Mouse (Mus musculus) stomach, postnatal 0 days (tissue): ENCODE data around the gene Tmem138. TPM values are rescaled to one million over a fixed set of nuclear protein-coding genes. Genes with fewer than 3 reads are reported as not detected.
A peak's percentile ranks its signal among the peaks of the same experiment; 100 is the strongest.

Experiments used
- ATAC-seq: fragments of 200-750 bp; cut with Nextera tagmentation; 2 replicates; pipeline ENCODE4 v1.8.0; 2017; ENCODE audit not compliant: low FRiP score, low TSS enrichment
- DNase-seq: peaks from one replicate; pipeline ENCODE4 v3.0.0-alpha.2; 2016; ENCODE audit warnings: low spot score
- H3K27ac ChIP-seq: fragments of 300-500 bp; sonication (generic); replicated peaks from 2 replicates; pipeline ENCODE4 v1.5.1; 2014; ENCODE audit warnings: mild to moderate bottlenecking, control low read depth
- H3K27me3 ChIP-seq: fragments of 300-500 bp; sonication (generic); 2 replicates; pipeline ENCODE4 v1.6.1; 2014; ENCODE audit warnings: low read length; ENCODE audit not compliant: control insufficient read depth, insufficient read depth
- H3K36me3 ChIP-seq: fragments of 300-500 bp; sonication (generic); 2 replicates; pipeline ENCODE4 v1.6.1; 2014; ENCODE audit warnings: low read length, mixed read lengths; ENCODE audit not compliant: control insufficient read depth, insufficient read depth
- H3K4me1 ChIP-seq: fragments of 300-500 bp; sonication (generic); replicated peaks from 2 replicates; pipeline ENCODE4 v1.6.1; 2014; ENCODE audit warnings: antibody characterized with exemption; ENCODE audit not compliant: control insufficient read depth, insufficient read depth
- H3K4me2 ChIP-seq: fragments of 300-500 bp; sonication (generic); replicated peaks from 2 replicates; pipeline ENCODE4 v1.6.1; 2014; ENCODE audit warnings: low read depth, mild to moderate bottlenecking, control low read depth, moderate library complexity
- H3K4me3 ChIP-seq: fragments of 300-500 bp; sonication (generic); 2 replicates; pipeline ENCODE4 v1.5.1; 2014; ENCODE audit warnings: low read depth, low read length, control low read depth
- H3K9ac ChIP-seq: fragments of 300-500 bp; sonication (generic); 2 replicates; pipeline ENCODE4 v1.6.1; 2014; ENCODE audit warnings: mild to moderate bottlenecking, low read length, control low read depth, mixed read lengths
- H3K9me3 ChIP-seq: fragments of 300-500 bp; sonication (generic); 2 replicates; pipeline ENCODE4 v1.6.1; 2016; ENCODE audit warnings: low read length; ENCODE audit not compliant: control insufficient read depth
- CTCF ChIP-seq: IDR thresholded peaks from 2 replicates; pipeline ENCODE4 v1.5.1; 2016; ENCODE audit warnings: antibody characterized with exemption, low read depth, mild to moderate bottlenecking, moderate library complexity
- EP300 ChIP-seq: optimal IDR thresholded peaks from 2 replicates; pipeline ENCODE3; 2016; ENCODE audit warnings: antibody characterized with exemption
- WGBS: fragments of 180-500 bp; shearing (Covaris S2); extraction: QIAGEN DNeasy Blood & Tissue Kit; methylation state at CpG from one replicate; pipeline ENCODE4 v1.1.7; 2014; 5-methylcytosine and 5-hydroxymethylcytosine counted together
- polyA plus RNA-seq: library from polyadenylated mRNA; unstranded; fragments of >200 nt; fragmentation: Nextera tagmentation; extraction: Ambion mirVana; gene quantifications from 2 replicates; pipeline ENCODE4 v1.2.1, GENCODE M21; 2015

Tmem138 gene
- polyA plus RNA-seq, 1 experiment from 2014 or later, result 12.2 TPM

GRCm38 (mm10) chr19:10525106-10525901 lies 51.9 kb downstream of the Tmem138 start, which contains the start of gene Cpsf7:
Cpsf7 (plus strand) TSS chr19:10525266.
- Histone ChIP-seq H3K27me3 (no peaks in the 10 kb centered on the region), H3K4me2 (peak within 1 kb of the TSS; percentile 79), H3K9ac (peak within 1 kb of the TSS; percentile 99), H3K9me3 (no peaks in the 10 kb centered on the region), H3K4me3 (peak within 1 kb of the TSS; percentile 97), H3K4me1 (peaks cover 3% of the 10 kb centered on the region; the same call in 1 of the 2 replicates), H3K27ac (peak within 1 kb of the TSS; percentile 100), H3K36me3 (peaks cover 2% of the 10 kb centered on the region; the same call in 1 of the 2 replicates)
- ATAC-seq, result peak; percentile 94
- no peak for TF ChIP-seq CTCF
- TF ChIP-seq EP300, result no peak
- DNase-seq, result peak; percentile 97
- under 1% methylated on average over 58 of the region's 93 CpGs for whole genome bisulfite sequencing

DNA sequence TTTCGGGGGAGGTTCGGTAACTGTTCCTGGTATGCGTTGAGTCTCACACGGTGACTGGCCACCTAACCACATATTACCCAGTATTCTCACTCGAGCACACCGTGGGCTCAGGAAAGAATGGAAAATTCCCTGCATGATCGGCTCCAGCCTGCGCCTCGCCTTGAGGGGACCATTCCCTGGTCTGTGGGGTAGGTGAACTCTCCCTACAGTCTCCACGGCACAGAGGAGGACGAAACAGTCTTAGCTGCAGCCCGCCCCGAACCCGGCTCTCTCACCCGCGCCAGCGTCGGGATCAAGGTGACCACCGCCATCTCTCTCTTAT lies 52.4 kb downstream of the Tmem138 start:
- peaks cover 3% of the 10 kb centered on the region; the same call in 1 of the 2 replicates for H3K4me1 ChIP-seq
- peak overlapping the region; percentile 99 for H3K9ac ChIP-seq
- no peaks in the 10 kb centered on the region for H3K27me3 ChIP-seq
- H3K4me2 ChIP-seq, result peak overlapping the region; percentile 79
- H3K9me3 ChIP-seq, result no peaks in the 10 kb centered on the region
- H3K4me3 ChIP-seq, result peak overlapping the region; percentile 97
- TF ChIP-seq CTCF (no peak), EP300 (no peak)
- under 1% methylated on average over 19 of the region's 19 CpGs for WGBS
- ATAC-seq, result no peak
- no peak for DNase-seq
- H3K27ac ChIP-seq, result peak overlapping the region; percentile 100
- H3K36me3 ChIP-seq, result peaks cover 2% of the 10 kb centered on the region; the same call in 1 of the 2 replicates

DNA sequence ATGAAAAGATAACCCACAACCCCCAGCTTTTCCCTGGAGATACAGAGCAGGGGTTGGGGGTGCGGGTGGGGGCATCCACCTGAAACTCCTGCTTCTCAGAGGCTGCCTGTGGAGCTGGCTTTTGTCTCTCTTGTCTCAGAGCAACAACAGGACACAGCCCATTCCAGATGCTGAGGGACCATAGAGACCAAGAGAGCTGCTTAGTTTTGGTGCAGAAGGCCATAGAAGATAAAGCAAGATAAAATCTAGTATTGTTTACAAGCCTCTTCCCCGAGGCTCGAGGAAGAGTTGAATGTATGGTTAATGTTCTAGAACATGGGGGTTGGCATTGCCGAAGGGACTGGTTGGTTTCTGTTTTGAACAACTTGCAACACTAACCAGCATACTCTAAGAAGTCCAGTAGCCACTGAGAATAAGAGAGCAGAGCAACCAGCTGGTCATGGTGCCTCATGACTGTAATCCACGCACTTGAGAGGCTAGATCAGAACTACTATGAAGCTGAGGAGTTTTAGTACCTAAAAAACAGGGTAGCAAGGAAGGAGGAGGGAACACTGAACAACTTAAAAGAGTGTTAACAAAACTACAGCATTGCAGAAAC lies 53.6 kb downstream of the Tmem138 start:
- Histone ChIP-seq H3K27me3 (no peaks in the 10 kb centered on the region), H3K36me3 (peaks cover 2% of the 10 kb centered on the region; the same call in 1 of the 2 replicates), H3K9me3 (no peaks in the 10 kb centered on the region), H3K4me3 (no peak overlapping the region), H3K9ac (no peak overlapping the region), H3K4me2 (no peak overlapping the region), H3K27ac (no peak overlapping the region), H3K4me1 (peaks cover 3% of the 10 kb centered on the region; the same call in 1 of the 2 replicates)
- no peak for ATAC-seq
- no peak for DNase-seq
- TF ChIP-seq EP300 (no peak), CTCF (no peak)
- WGBS, result 69% methylated on average over 5 of the region's 5 CpGs

DNA sequence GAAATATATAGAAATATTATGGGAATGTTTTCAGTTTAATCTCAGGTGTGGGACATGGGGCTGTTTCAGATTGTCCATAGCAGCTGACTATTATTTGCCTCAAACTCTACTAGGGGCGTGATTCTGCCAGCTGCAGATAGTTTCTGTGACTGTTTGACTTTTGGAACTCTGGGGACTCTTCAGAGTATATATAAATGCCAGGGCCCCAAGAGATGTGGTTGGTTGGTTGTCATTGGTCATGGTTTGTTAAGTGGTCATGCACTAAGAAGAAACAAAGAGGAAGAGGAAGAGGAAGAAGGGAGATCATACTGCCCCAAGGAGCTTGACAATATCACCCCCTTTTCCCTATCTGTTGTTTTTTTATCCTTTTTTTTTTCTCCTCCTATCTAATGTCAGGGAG lies 55.2 kb downstream of the Tmem138 start:
- no peak overlapping the region for H3K27ac ChIP-seq
- H3K27me3 ChIP-seq, result no peaks in the 10 kb centered on the region
- H3K9ac ChIP-seq, result no peak overlapping the region
- H3K36me3 ChIP-seq, result peaks cover 7% of the 10 kb centered on the region
- DNase-seq (no peak), ATAC-seq (no peak)
- H3K4me1 ChIP-seq, result peaks cover 3% of the 10 kb centered on the region; the same call in 1 of the 2 replicates
- H3K4me2 ChIP-seq, result no peak overlapping the region
- TF ChIP-seq CTCF, result no peak
- no peak for TF ChIP-seq EP300
- no peak overlapping the region for H3K4me3 ChIP-seq
- 74% methylated on average over 1 of the region's 1 CpGs for WGBS
- H3K9me3 ChIP-seq, result no peaks in the 10 kb centered on the region

Other genes starting within 250 kb of the Tmem138 start
- gene Syt7, start 188.3 kb downstream of the Tmem138 start, polyA plus RNA-seq, result 2.7 and 4.3 TPM in 2 replicates
- gene Lrrc10b, start 119.9 kb downstream of the Tmem138 start, polyA plus RNA-seq, result 2.8 and 3.3 TPM in 2 replicates
- 0.15 and 0.16 TPM in 2 replicates for gene Ppp1r32, start 94.4 kb downstream of the Tmem138 start, polyA plus RNA-seq
- 12.5 and 16.7 TPM in 2 replicates for gene Cpsf7, start 52.1 kb downstream of the Tmem138 start, polyA plus RNA-seq
- gene Sdhaf2, start 51.2 kb downstream of the Tmem138 start, polyA plus RNA-seq, result 37.4 and 38.9 TPM in 2 replicates
- 23.3 and 23.9 TPM in 2 replicates for gene Tmem216, start 21.1 kb downstream of the Tmem138 start, polyA plus RNA-seq
- 15.7 and 16.7 TPM in 2 replicates for gene Cyb561a3, start 190 bp downstream of the Tmem138 start, polyA plus RNA-seq
- 108 and 110 TPM in 2 replicates for gene Ddb1, start 28.0 kb upstream of the Tmem138 start, polyA plus RNA-seq
- gene Tkfc, start 28.3 kb upstream of the Tmem138 start, polyA plus RNA-seq, result 6.3 and 6.7 TPM in 2 replicates
- 0.51 and 0.61 TPM in 2 replicates for gene Vwce, start 56.9 kb upstream of the Tmem138 start, polyA plus RNA-seq
- 22,358 and 23,362 TPM in 2 replicates for gene Pga5, start 100.7 kb upstream of the Tmem138 start, polyA plus RNA-seq
- gene Vps37c, start 111.4 kb upstream of the Tmem138 start, polyA plus RNA-seq, result 48.6 and 57.3 TPM in 2 replicates
- gene Cd5, start 161.6 kb upstream of the Tmem138 start, polyA plus RNA-seq, result 1.6 and 1.8 TPM in 2 replicates